Mouse (Mus musculus): ENCODE data around the gene Lrrc32. TPM values are rescaled to one million over a fixed set of nuclear protein-coding genes. Genes with fewer than 3 reads are reported as not detected.

Gene Lrrc32
- polyA plus RNA-seq, 1 experiment from 2014 or later = 9.7 TPM

- DNase-seq (ENCODE audit: low spot score) = no peak
- ATAC-seq (ENCODE audit: low read depth) = no peak
- Histone ChIP-seq H3K9me3 (ENCODE audit: control insufficient read depth, low read length) (no peaks in the 10 kb centered on the region), H3K4me3 (ENCODE audit: low read depth, low read length) (no peak overlapping the region), H3K9ac (ENCODE audit: low read depth, low read length) (no peak overlapping the region), H3K27ac (replicated peaks; ENCODE audit: low read depth, low read length) (peak overlapping the region; percentile 63; the same call in 1 of the 2 replicates), H3K27me3 (replicated peaks; ENCODE audit: control insufficient read depth, insufficient read depth, low read length) (no peaks in the 10 kb centered on the region; the same call in 1 of the 2 replicates), H3K4me2 (ENCODE audit: low read depth, low read length) (no peak overlapping the region), H3K4me1 (ENCODE audit: control insufficient read depth, insufficient read depth, low read length) (peaks cover 20% of the 10 kb centered on the region), H3K36me3 (ENCODE audit: control insufficient read depth, insufficient read depth, low read length) (no peaks in the 10 kb centered on the region)
- 72% methylated on average over 20 of the region's 20 CpGs for WGBS
These were observed 9.8 kb downstream of the Lrrc32 start for GRCm38 (mm10) chr7:98498656-98499560.

GRCm38 (mm10) chr7:98499561-98500292, 10.6 kb downstream of the Lrrc32 start:
- no peak overlapping the region for H3K4me2 ChIP-seq (ENCODE audit: low read depth, low read length)
- no peaks in the 10 kb centered on the region for H3K36me3 ChIP-seq (ENCODE audit: control insufficient read depth, insufficient read depth, low read length)
- ATAC-seq (ENCODE audit: low read depth) (peak; percentile 23; the same call in 1 of the 2 replicates), DNase-seq (ENCODE audit: low spot score) (no peak)
- H3K4me3 ChIP-seq (ENCODE audit: low read depth, low read length) = no peak overlapping the region
- H3K27me3 ChIP-seq (replicated peaks; ENCODE audit: control insufficient read depth, insufficient read depth, low read length) = no peaks in the 10 kb centered on the region; the same call in 1 of the 2 replicates
- no peak overlapping the region for H3K9ac ChIP-seq (ENCODE audit: low read depth, low read length)
- peaks cover 29% of the 10 kb centered on the region for H3K4me1 ChIP-seq (ENCODE audit: control insufficient read depth, insufficient read depth, low read length)
- WGBS = 58% methylated on average over 25 of the region's 25 CpGs
- H3K9me3 ChIP-seq (ENCODE audit: control insufficient read depth, low read length) = no peaks in the 10 kb centered on the region
- H3K27ac ChIP-seq (replicated peaks; ENCODE audit: low read depth, low read length) = peak overlapping the region; percentile 63

GRCm38 (mm10) chr7:98500470-98500869, 11.4 kb downstream of the Lrrc32 start:
- H3K9ac ChIP-seq (ENCODE audit: low read depth, low read length) = no peak overlapping the region
- H3K9me3 ChIP-seq (ENCODE audit: control insufficient read depth, low read length) = no peaks in the 10 kb centered on the region
- DNase-seq (ENCODE audit: low spot score) = peak; percentile 81
- H3K36me3 ChIP-seq (ENCODE audit: control insufficient read depth, insufficient read depth, low read length) = no peaks in the 10 kb centered on the region
- no peak overlapping the region for H3K4me2 ChIP-seq (ENCODE audit: low read depth, low read length)
- H3K27ac ChIP-seq (replicated peaks; ENCODE audit: low read depth, low read length) = peak overlapping the region; percentile 63
- no peaks in the 10 kb centered on the region; the same call in 1 of the 2 replicates for H3K27me3 ChIP-seq (replicated peaks; ENCODE audit: control insufficient read depth, insufficient read depth, low read length)
- no peak overlapping the region for H3K4me3 ChIP-seq (ENCODE audit: low read depth, low read length)
- peaks cover 34% of the 10 kb centered on the region for H3K4me1 ChIP-seq (ENCODE audit: control insufficient read depth, insufficient read depth, low read length)
- WGBS = 84% methylated on average over 3 of the region's 3 CpGs
- ATAC-seq (ENCODE audit: low read depth) = no peak

- no peak for DNase-seq (ENCODE audit: low spot score)
- Histone ChIP-seq H3K9me3 (ENCODE audit: control insufficient read depth, low read length) (no peaks in the 10 kb centered on the region), H3K9ac (ENCODE audit: low read depth, low read length) (no peak overlapping the region), H3K4me2 (ENCODE audit: low read depth, low read length) (no peak overlapping the region), H3K27me3 (replicated peaks; ENCODE audit: control insufficient read depth, insufficient read depth, low read length) (no peaks in the 10 kb centered on the region), H3K27ac (replicated peaks; ENCODE audit: low read depth, low read length) (peak overlapping the region; percentile 63), H3K36me3 (ENCODE audit: control insufficient read depth, insufficient read depth, low read length) (no peaks in the 10 kb centered on the region), H3K4me1 (ENCODE audit: control insufficient read depth, insufficient read depth, low read length) (peaks cover 34% of the 10 kb centered on the region), H3K4me3 (ENCODE audit: low read depth, low read length) (no peak overlapping the region)
- no peak for ATAC-seq (ENCODE audit: low read depth)
- 97% methylated on average over 7 of the region's 7 CpGs for WGBS
These were observed 12.0 kb downstream of the Lrrc32 start for GRCm38 (mm10) chr7:98501078-98501477.

GRCm38 (mm10) chr7:98502921-98503320, 13.8 kb downstream of the Lrrc32 start:
- no peak for ATAC-seq (ENCODE audit: low read depth)
- Histone ChIP-seq H3K9ac (ENCODE audit: low read depth, low read length) (no peak overlapping the region), H3K9me3 (ENCODE audit: control insufficient read depth, low read length) (no peaks in the 10 kb centered on the region), H3K4me3 (ENCODE audit: low read depth, low read length) (no peak overlapping the region), H3K4me1 (ENCODE audit: control insufficient read depth, insufficient read depth, low read length) (peaks cover 34% of the 10 kb centered on the region), H3K4me2 (ENCODE audit: low read depth, low read length) (no peak overlapping the region), H3K36me3 (ENCODE audit: control insufficient read depth, insufficient read depth, low read length) (no peaks in the 10 kb centered on the region), H3K27ac (replicated peaks; ENCODE audit: low read depth, low read length) (no peak overlapping the region), H3K27me3 (replicated peaks; ENCODE audit: control insufficient read depth, insufficient read depth, low read length) (no peaks in the 10 kb centered on the region)
- no peak for DNase-seq (ENCODE audit: low spot score)
- 33% methylated on average over 5 of the region's 5 CpGs for WGBS

- no peak overlapping the region for H3K4me3 ChIP-seq (ENCODE audit: low read depth, low read length)
- no peaks in the 10 kb centered on the region for H3K9me3 ChIP-seq (ENCODE audit: control insufficient read depth, low read length)
- H3K9ac ChIP-seq (ENCODE audit: low read depth, low read length) = no peak overlapping the region
- DNase-seq (ENCODE audit: low spot score) = peak; percentile 85
- 52% methylated on average over 6 of the region's 6 CpGs for WGBS
- H3K27ac ChIP-seq (replicated peaks; ENCODE audit: low read depth, low read length) = peak overlapping the region; percentile 33; the same call in 1 of the 2 replicates
- no peak overlapping the region for H3K4me2 ChIP-seq (ENCODE audit: low read depth, low read length)
- peak; percentile 64; the same call in 1 of the 2 replicates for ATAC-seq (ENCODE audit: low read depth)
- H3K27me3 ChIP-seq (replicated peaks; ENCODE audit: control insufficient read depth, insufficient read depth, low read length) = no peaks in the 10 kb centered on the region
- H3K36me3 ChIP-seq (ENCODE audit: control insufficient read depth, insufficient read depth, low read length) = no peaks in the 10 kb centered on the region
- peaks cover 34% of the 10 kb centered on the region for H3K4me1 ChIP-seq (ENCODE audit: control insufficient read depth, insufficient read depth, low read length)
These were observed 15.0 kb downstream of the Lrrc32 start for GRCm38 (mm10) chr7:98503951-98504647.

- Histone ChIP-seq H3K4me1 (ENCODE audit: control insufficient read depth, insufficient read depth, low read length) (peaks cover 29% of the 10 kb centered on the region), H3K4me2 (ENCODE audit: low read depth, low read length) (no peak overlapping the region), H3K27me3 (replicated peaks; ENCODE audit: control insufficient read depth, insufficient read depth, low read length) (no peaks in the 10 kb centered on the region), H3K9me3 (ENCODE audit: control insufficient read depth, low read length) (no peaks in the 10 kb centered on the region), H3K4me3 (ENCODE audit: low read depth, low read length) (no peak overlapping the region), H3K9ac (ENCODE audit: low read depth, low read length) (no peak overlapping the region), H3K36me3 (ENCODE audit: control insufficient read depth, insufficient read depth, low read length) (no peaks in the 10 kb centered on the region), H3K27ac (replicated peaks; ENCODE audit: low read depth, low read length) (peak overlapping the region; percentile 39)
- ATAC-seq (ENCODE audit: low read depth) = 0 out of 2 replicates have a peak, but pooled peaks have one; percentile 27
- 30% methylated on average over 5 of the region's 5 CpGs for WGBS
- DNase-seq (ENCODE audit: low spot score) = no peak
These were observed 15.7 kb downstream of the Lrrc32 start for GRCm38 (mm10) chr7:98504726-98505314.

- no peaks in the 10 kb centered on the region for H3K27me3 ChIP-seq (replicated peaks; ENCODE audit: control insufficient read depth, insufficient read depth, low read length)
- no peak for DNase-seq (ENCODE audit: low spot score)
- no peak overlapping the region for H3K9ac ChIP-seq (ENCODE audit: low read depth, low read length)
These were observed 16.6 kb downstream of the Lrrc32 start for GRCm38 (mm10) chr7:98505664-98506063.

More at GRCm38 (mm10) chr7:98505664-98506063, 16.6 kb downstream of the Lrrc32 start:
- Histone ChIP-seq H3K36me3 (ENCODE audit: control insufficient read depth, insufficient read depth, low read length) (no peaks in the 10 kb centered on the region), H3K27ac (replicated peaks; ENCODE audit: low read depth, low read length) (no peak overlapping the region), H3K4me3 (ENCODE audit: low read depth, low read length) (no peak overlapping the region), H3K9me3 (ENCODE audit: control insufficient read depth, low read length) (no peaks in the 10 kb centered on the region), H3K4me1 (ENCODE audit: control insufficient read depth, insufficient read depth, low read length) (peaks cover 21% of the 10 kb centered on the region), H3K4me2 (ENCODE audit: low read depth, low read length) (no peak overlapping the region)
- ATAC-seq (ENCODE audit: low read depth) = no peak
- WGBS = 24% methylated on average over 3 of the region's 3 CpGs

All from embryonic facial prominence, embryonic 14.5 days (tissue).